Mouse (Mus musculus) c-Kit-negative CD71-positive TER-119-positive erythroid progenitor cells, embryonic 14.5 days (primary cell): Measurements from ENCODE around the gene Ldhb.
"Not testable (repeated sequence)": the region's sequence is repeated elsewhere in the genome, so short reads cannot be mapped to it uniquely, and the experiment has no call there.

Source experiments
- DNase-seq: peaks from one replicate; pipeline ENCODE4 v3.0.0-alpha.2; 2013; ENCODE audit warnings: low read depth, low spot score

Ldhb gene

GRCm38 (mm10) chr6:142514912-142515311 is 7.2 kb upstream of the Ldhb start:
- DNase-seq = no peak

DNA sequence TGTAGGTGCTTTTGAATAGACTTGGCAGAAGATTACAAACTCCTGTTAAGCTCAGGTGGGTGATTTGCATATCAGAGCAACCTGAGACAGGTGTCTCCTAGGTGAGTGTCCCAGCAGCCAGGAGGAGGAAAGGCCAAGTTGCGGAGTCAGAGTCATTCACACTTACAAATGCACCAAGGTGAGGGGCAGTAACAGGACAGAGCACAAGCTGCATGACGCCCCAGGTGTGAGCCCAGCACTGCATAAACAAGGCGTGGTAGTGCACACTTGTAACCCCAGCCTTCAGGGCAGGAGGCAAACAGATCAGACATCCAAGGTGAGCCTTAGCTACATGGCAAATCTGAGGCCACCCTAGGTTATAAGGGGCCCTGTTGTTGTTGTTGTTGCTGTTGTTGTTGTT is 5.1 kb upstream of the Ldhb start:
- DNase-seq = no peak

DNA sequence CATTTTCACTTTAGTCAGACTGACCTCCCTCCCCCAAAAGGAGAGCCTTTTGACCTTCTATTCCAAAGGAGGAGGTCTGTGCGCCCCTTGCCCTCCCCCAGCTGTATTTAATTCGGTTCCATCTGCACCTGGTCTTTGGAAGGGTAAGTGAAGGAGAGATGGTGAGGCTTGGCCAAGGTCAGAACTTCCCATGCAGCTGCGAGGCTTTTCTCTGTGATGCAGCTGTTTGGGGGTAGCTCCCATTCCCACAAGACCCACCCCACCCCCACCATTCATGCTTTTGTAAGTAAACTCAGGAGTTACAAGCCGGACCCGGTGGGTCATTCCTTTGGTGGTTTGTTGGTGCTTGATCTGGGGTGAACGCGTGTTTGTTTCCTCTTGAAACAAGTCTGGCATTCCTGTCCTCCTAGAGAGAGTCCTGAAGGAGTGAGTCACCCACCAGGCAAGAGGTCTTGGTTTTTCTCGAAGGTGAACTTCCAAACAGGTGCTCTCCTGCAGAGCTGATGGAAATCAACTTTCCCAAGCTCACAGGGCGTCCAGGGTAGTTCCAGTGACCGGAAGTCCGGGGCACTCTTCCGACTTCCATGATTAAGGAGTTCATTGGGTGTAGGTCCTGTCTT is 3.9 kb upstream of the Ldhb start:
- no peak for DNase-seq

GRCm38 (mm10) chr6:142508663-142509062 is 906 bp upstream of the Ldhb start:
- no peak for DNase-seq

DNA sequence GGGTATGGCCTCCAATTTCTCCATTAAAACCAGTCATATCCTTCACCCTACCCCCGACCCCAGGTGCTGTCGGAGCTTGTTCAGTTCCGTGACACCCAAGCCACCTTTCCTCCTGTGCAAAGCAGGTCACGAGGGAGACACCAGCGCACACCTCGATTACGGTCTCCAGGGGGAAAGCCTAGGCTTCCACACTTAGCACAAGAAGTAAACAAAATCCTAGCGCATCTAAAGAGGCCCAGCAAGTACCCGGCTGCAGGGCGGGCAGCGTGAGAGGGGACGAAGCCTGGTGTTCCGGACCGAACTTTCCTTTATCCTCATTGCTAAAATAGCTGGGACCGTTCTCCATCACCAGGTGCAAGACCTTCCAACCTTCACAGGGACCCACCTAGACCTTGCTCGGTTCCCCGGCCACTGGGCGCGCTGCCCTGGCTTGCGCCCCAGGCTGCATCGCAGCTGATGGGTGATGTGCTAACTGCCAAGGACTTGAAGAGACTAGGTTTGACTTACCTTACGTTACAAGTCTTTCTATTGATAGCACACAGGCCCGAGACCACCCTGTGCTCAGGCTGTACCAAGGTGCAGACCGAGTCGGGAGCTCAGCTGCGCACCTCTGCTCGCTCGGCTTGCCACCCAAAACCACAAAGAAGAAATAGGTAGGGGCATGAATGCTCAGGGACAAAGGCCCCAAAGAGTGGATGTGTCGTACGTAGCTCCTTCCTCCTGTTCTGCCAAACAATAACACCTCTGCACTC is 548 bp downstream of the Ldhb start:
- DNase-seq = no peak

DNA sequence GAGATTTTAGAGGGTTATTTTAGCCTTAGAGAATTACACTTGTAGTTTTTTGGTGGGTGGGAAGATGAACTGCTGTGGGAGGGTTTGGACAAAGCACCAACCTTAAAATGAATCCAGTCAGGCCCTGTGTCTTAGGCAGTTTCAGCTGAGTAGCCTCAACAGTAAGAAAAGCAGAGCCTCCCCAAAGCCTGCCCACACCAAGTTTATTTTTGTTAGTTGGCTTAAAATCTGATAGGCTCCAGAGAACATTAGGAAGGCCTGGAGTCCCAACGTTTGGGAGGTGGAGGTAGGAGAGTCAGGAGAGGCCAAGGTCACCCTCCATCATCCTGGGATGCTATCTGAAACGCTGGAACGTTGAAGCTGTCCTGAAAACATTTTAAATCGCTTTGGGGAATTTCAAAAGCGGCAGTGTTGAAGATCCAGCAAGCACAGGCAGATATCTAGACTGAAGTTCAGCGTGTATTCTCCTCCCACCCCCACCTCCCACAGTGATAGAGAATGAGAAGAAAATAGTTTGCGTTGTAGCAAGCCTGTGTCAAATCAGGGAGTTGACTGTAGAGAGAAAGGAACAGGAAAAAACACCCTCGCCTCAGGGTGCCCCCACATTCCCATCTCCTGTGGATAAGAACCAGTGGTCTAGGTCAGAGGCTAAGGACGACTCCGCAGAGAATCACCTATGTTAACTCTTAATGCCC is 1.3 kb downstream of the Ldhb start:
- DNase-seq = no peak

DNA sequence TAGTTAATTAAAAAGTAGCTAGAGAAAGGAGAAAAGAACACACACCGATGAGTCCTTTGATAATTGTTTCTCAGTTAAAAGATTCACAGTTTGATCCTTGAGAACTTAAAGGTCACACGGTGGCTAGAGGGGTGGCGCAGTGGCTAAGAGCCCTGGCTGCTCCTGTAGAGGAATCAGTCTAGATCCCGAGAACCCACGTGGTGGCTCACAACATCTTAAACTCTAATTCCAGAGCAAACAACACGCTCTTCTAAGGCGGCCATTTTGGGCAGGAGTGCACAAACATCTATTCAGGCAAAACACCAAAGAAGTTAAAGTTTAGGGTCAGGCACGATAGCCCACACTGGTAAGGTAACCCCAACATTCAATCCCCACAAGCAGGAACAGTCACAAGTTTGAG is 4.2 kb downstream of the Ldhb start:
- no peak for DNase-seq

DNA sequence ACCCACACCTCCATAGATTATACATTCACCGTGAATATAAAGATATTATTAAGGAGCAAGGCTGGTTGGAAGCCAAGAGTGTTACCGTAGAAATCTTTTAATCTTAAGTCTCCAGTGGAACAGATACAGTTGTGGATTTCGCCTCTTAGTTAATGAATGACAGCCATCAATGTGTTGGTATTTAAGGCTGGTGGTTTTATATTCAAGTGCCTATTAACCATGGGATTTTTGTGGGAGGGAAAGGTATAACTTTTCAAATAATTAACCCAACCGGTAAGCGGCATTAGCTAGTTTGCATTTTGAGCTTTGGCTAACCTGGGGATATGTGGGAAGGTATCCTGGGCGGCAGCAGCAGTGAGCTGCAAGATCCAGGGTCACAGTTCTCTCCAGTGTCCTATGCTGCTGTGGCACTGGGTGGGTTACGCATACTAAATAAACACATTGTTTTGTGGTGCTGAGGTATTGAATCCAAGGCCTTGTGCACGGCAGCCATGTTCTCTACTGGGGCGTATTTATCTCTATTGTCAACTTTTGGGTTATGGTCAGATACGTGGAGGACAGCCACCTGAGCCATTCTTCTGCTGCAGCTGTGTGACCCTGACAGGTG is 5.1 kb downstream of the Ldhb start:
- DNase-seq = no peak

GRCm38 (mm10) chr6:142490114-142490513 is 17.6 kb downstream of the Ldhb start:
- not testable (repeated sequence) for DNase-seq

DNA sequence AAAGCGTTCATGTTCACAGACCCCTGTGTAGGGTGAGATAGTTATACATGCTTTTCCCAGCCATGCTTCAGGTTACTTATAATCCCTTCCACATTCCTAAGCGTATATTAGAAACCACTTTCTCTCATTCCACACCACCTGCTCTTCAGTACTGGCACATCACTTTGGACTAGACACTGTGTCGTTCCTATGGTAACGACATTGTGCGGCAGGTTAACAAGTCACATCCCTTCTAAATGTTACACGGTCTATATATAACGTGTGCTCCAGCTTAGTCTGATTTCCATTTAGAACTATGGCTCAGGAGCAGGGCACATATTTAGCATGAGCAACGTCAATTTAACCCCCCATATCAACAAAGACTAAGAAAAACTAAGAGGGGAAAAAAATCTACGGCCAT is 20.1 kb downstream of the Ldhb start:
- no peak for DNase-seq

GRCm38 (mm10) chr6:142485478-142486123 is 22.2 kb downstream of the Ldhb start:
- DNase-seq = no peak

- no peak for DNase-seq
Measured at GRCm38 (mm10) chr6:142477239-142477638, 30.5 kb downstream of the Ldhb start.

DNA sequence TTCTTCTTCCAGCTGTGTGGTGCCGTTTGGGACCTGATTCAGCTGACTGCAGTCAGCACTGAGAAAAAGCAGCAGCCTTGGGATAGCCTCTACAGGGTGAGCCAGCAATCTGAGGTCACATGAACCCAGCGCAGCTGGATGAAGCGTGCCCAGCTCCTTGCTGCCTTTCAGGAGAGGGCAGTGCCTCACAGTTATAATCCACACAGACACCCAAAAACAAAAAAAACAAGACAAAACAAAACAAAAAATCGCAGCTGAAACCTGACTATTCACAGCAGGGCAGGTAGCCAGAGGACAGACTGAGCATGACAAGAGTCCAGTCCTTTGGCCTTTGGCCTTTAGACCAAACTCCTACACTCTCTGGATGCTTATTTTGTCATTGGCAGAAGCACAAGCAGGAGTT is 35.0 kb downstream of the Ldhb start, which contains the start of gene Gys2:
Gys2 (minus strand) TSS at position 309 of the 403 bp plus-strand sequence.
- no peak for DNase-seq

GRCm38 (mm10) chr6:142471141-142471540 is 36.6 kb downstream of the Ldhb start:
- no peak for DNase-seq

DNA sequence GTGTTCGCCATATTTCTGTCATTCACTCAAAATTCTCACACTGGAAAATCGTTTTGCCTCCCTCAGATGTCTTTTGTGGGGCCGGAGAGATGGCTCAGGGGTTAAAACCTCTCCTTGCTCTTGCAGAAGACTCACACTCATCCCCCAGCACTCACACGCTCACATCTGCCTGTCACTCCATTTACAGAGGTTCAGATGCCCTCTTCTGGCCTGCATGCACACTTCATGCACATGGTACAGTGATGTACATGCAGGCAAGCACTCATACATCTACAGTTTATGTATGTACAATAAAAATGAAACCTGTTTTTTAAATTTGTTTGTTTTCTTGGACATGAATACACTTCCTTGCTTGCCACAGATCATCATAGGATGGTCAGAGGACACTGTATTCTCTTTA is 38.2 kb downstream of the Ldhb start:
- no peak for DNase-seq

GRCm38 (mm10) chr6:142462194-142462593 is 45.6 kb downstream of the Ldhb start:
- no peak for DNase-seq

DNA sequence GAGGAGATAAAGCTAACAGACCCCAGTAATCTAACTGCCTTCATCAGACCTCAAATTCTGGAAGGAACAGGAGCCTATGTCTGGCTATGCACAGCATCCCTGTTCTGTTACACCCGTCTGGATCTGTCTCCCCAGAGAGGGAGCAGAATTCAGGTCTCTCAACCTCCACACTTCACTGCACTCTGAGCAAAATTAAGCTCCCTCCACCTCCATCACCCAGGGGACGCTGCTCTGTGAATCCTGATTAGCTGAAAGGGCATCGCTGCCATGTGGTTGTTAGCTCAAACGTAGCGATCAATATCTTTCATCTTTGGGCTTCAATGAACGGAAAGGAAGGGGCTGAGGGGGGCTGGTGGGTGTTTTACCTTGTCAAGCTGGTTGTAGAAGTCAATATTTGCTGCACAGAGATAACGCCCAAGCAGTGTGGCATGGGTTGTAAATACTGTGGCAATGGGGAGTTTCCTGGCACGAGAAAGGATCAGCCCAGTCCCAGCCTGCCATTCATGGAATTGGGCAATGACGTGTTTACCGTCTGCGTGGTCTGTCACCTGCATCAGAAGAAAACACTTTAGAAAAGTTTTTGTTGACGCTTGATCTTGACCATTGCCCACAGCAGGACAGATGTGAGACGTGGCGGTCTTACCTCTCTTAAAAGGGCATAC is 48.6 kb downstream of the Ldhb start:
- no peak for DNase-seq

GRCm38 (mm10) chr6:142458010-142458409 is 49.7 kb downstream of the Ldhb start:
- no peak for DNase-seq

- no peak for DNase-seq
Measured at GRCm38 (mm10) chr6:142455314-142455996, 52.3 kb downstream of the Ldhb start.

DNA sequence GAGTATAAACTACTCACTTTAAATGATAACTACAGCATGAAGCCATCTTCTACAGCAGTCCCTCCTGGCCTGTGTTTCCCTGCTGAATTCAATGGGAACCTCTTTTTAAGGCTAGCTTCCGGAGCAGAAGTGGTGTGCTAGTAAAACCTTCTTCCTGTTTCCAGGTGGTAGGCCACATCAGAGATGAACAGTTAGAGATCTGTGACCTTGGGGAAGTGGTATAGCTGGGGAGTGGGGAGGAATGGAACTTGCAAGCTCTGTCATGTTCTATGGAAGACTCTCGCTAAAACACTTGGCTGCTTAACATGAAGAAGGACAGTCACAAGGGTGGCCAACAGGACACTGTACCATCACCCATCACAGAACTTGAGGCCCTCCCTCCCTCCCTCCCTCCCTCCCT is 54.4 kb downstream of the Ldhb start:
- DNase-seq = no peak

DNA sequence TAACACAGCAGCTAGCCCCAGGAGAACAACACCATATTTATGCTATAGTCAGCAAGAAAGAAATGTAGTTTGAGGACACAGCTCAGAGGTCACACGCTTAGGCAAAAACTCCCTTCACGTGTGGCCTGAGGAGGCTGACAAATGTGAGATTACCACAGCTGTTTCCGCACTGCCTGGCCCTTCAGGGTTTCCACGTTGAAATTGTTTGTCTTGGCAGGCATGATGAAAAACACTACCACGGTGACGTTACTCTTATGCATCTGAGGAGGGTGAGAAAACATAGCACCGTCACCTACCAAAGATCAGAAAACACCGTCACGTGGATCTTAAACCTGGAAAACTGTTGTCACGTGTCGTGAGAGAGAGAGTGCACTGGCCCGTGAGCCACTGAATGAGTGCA is 56.4 kb downstream of the Ldhb start:
- no peak for DNase-seq
